Mouse (Mus musculus) midbrain, embryonic 15.5 days (tissue): ENCODE results near the gene Sod3. TPM values are rescaled to one million over a fixed set of nuclear protein-coding genes. Genes with fewer than 3 reads are reported as not detected.

ENCODE experiments used
- ATAC-seq: fragments of 200-750 bp; cut with Nextera tagmentation; replicated peaks from 2 replicates; pipeline ENCODE4 v1.8.0; 2017; ENCODE audit warnings: moderate TSS enrichment
- H3K27ac ChIP-seq: fragments of 300-500 bp; sonication (generic); 2 replicates; pipeline ENCODE4 v1.5.1; 2015; ENCODE audit warnings: mild to moderate bottlenecking, inconsistent platforms
- H3K27me3 ChIP-seq: fragments of 300-500 bp; sonication (generic); replicated peaks from 2 replicates; pipeline ENCODE4 v1.6.1; 2015; ENCODE audit warnings: inconsistent platforms
- H3K36me3 ChIP-seq: fragments of 300-500 bp; sonication (generic); replicated peaks from 2 replicates; pipeline ENCODE4 v1.6.1; 2015; ENCODE audit warnings: inconsistent platforms
- H3K4me1 ChIP-seq: fragments of 300-500 bp; sonication (generic); 2 replicates; pipeline ENCODE4 v1.6.1; 2015; ENCODE audit warnings: inconsistent platforms
- H3K4me2 ChIP-seq: fragments of 300-500 bp; sonication (generic); 2 replicates; pipeline ENCODE4 v1.6.1; 2015; ENCODE audit warnings: inconsistent platforms, mild to moderate bottlenecking, moderate library complexity
- H3K4me3 ChIP-seq: fragments of 300-500 bp; sonication (generic); 2 replicates; pipeline ENCODE4 v1.5.1; 2015; ENCODE audit warnings: mild to moderate bottlenecking, inconsistent platforms
- H3K9ac ChIP-seq: fragments of 300-500 bp; sonication (generic); 2 replicates; pipeline ENCODE4 v1.6.1; 2015; ENCODE audit warnings: mild to moderate bottlenecking, inconsistent platforms
- H3K9me3 ChIP-seq: fragments of 300-500 bp; sonication (generic); 2 replicates; pipeline ENCODE4 v1.6.1; 2016; ENCODE audit warnings: inconsistent platforms
- WGBS: fragments of 180-500 bp; shearing (Covaris S2); methylation state at CpG from one replicate; pipeline ENCODE4 v1.1.7; 2015; ENCODE audit warnings: mixed read lengths; 5-methylcytosine and 5-hydroxymethylcytosine counted together
- polyA plus RNA-seq: library from polyadenylated mRNA; unstranded; fragments of >200 nt; fragmentation: Nextera tagmentation; extraction: Ambion mirVana; gene quantifications from 2 replicates; pipeline ENCODE4 v1.2.1, GENCODE M21; 2015

Sod3 gene
- polyA plus RNA-seq, 1 experiment from 2014 or later: 2.1 TPM

GRCm38 (mm10) chr5:52386016-52386415 is 22.4 kb downstream of the Sod3 start:
- no peaks in the 10 kb centered on the region for H3K9me3 ChIP-seq
- H3K4me2 ChIP-seq: no peak overlapping the region
- H3K4me1 ChIP-seq: no peaks in the 10 kb centered on the region
- no peak overlapping the region for H3K9ac ChIP-seq
- H3K27me3 ChIP-seq: no peaks in the 10 kb centered on the region
- ATAC-seq: no peak
- H3K27ac ChIP-seq: no peak overlapping the region
- WGBS: 81% methylated on average over 2 of the region's 2 CpGs
- H3K4me3 ChIP-seq: no peak overlapping the region
- H3K36me3 ChIP-seq: 0 out of 2 replicates have a peak, but pooled peaks cover 7% of the 10 kb centered on the region

GRCm38 (mm10) chr5:52388092-52388749 is 24.6 kb downstream of the Sod3 start:
- Histone ChIP-seq H3K4me1 (no peaks in the 10 kb centered on the region), H3K27ac (no peak overlapping the region), H3K4me2 (no peak overlapping the region), H3K9me3 (no peaks in the 10 kb centered on the region), H3K9ac (no peak overlapping the region), H3K27me3 (no peaks in the 10 kb centered on the region), H3K36me3 (0 out of 2 replicates have a peak, but pooled peaks cover 7% of the 10 kb centered on the region), H3K4me3 (no peak overlapping the region)
- 63% methylated on average over 7 of the region's 7 CpGs for whole genome bisulfite sequencing
- ATAC-seq: no peak

- Histone ChIP-seq H3K27ac (no peak overlapping the region), H3K4me2 (no peak overlapping the region), H3K27me3 (no peaks in the 10 kb centered on the region), H3K36me3 (0 out of 2 replicates have a peak, but pooled peaks cover 7% of the 10 kb centered on the region), H3K4me1 (no peaks in the 10 kb centered on the region), H3K9me3 (no peaks in the 10 kb centered on the region), H3K4me3 (no peak overlapping the region), H3K9ac (no peak overlapping the region)
- ATAC-seq: no peak
- 94% methylated on average over 6 of the region's 6 CpGs for WGBS
These were observed 26.8 kb downstream of the Sod3 start for GRCm38 (mm10) chr5:52390381-52390780.

GRCm38 (mm10) chr5:52391471-52391870 is 27.9 kb downstream of the Sod3 start:
- H3K36me3 ChIP-seq: 0 out of 2 replicates have a peak, but pooled peaks cover 7% of the 10 kb centered on the region
- no peak overlapping the region for H3K4me3 ChIP-seq
- no peak overlapping the region for H3K4me2 ChIP-seq
- H3K27me3 ChIP-seq: no peaks in the 10 kb centered on the region
- no peak overlapping the region for H3K27ac ChIP-seq
- H3K4me1 ChIP-seq: no peaks in the 10 kb centered on the region
- WGBS: 69% methylated on average over 16 of the region's 16 CpGs
- no peak for ATAC-seq
- no peak overlapping the region for H3K9ac ChIP-seq
- H3K9me3 ChIP-seq: no peaks in the 10 kb centered on the region

DNA sequence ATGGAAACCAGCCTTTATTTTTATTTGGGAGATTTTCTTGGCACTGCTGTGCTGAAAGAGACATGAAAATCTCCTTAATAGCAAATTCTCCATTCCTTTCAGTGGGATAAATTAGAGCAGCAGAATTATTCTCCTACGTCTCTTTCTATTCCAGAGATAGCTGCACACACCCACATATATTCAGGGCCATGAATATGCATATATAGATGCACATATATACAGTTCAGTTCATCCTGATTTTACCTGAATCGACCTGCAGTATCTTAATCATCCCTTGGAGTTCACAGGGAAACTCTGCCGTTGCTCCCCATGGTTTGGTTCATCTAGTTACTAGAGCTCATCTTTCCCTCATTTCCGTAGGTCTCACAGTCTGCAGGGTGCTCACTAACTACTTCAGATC is 30.2 kb downstream of the Sod3 start:
- no peaks in the 10 kb centered on the region for H3K4me1 ChIP-seq
- WGBS: 86% methylated on average over 4 of the region's 4 CpGs
- H3K4me3 ChIP-seq: no peak overlapping the region
- no peak overlapping the region for H3K27ac ChIP-seq
- 0 out of 2 replicates have a peak, but pooled peaks cover 7% of the 10 kb centered on the region for H3K36me3 ChIP-seq
- no peaks in the 10 kb centered on the region for H3K27me3 ChIP-seq
- H3K9me3 ChIP-seq: no peaks in the 10 kb centered on the region
- H3K4me2 ChIP-seq: no peak overlapping the region
- no peak for ATAC-seq
- no peak overlapping the region for H3K9ac ChIP-seq

DNA sequence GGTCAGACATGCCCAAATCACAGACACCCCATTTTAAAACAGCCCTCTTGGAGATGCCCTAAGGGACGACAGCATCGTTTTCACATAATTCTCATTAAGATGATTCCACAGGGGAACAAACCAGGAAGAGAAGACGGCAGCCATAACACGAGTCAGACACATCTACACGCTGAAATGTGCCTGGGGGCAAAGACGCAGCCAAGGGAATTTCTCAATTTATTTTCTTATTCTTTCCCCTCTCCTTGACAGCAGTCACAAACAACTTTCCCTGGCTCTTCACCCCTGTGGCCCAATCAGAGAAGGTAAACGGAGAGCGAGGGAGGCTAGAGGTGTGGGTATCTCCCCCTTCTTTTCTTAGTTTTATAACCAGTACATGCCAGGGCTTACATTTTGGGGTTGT is 40.8 kb downstream of the Sod3 start:
- H3K27ac ChIP-seq: no peak overlapping the region
- H3K9me3 ChIP-seq: no peaks in the 10 kb centered on the region
- 0 out of 2 replicates have a peak, but pooled peaks have one; percentile 25 for ATAC-seq
- WGBS: 61% methylated on average over 8 of the region's 8 CpGs
- H3K4me3 ChIP-seq: no peak overlapping the region
- no peaks in the 10 kb centered on the region for H3K27me3 ChIP-seq
- H3K4me2 ChIP-seq: no peak overlapping the region
- H3K4me1 ChIP-seq: no peaks in the 10 kb centered on the region
- H3K36me3 ChIP-seq: no peaks in the 10 kb centered on the region
- H3K9ac ChIP-seq: no peak overlapping the region

GRCm38 (mm10) chr5:52408668-52409315 is 45.2 kb downstream of the Sod3 start:
- Histone ChIP-seq H3K27ac (no peak overlapping the region), H3K4me3 (no peak overlapping the region), H3K9me3 (no peaks in the 10 kb centered on the region), H3K9ac (no peak overlapping the region), H3K4me2 (no peak overlapping the region), H3K4me1 (no peaks in the 10 kb centered on the region), H3K27me3 (no peaks in the 10 kb centered on the region), H3K36me3 (no peaks in the 10 kb centered on the region)
- WGBS: 73% methylated on average over 7 of the region's 7 CpGs
- ATAC-seq: no peak

DNA sequence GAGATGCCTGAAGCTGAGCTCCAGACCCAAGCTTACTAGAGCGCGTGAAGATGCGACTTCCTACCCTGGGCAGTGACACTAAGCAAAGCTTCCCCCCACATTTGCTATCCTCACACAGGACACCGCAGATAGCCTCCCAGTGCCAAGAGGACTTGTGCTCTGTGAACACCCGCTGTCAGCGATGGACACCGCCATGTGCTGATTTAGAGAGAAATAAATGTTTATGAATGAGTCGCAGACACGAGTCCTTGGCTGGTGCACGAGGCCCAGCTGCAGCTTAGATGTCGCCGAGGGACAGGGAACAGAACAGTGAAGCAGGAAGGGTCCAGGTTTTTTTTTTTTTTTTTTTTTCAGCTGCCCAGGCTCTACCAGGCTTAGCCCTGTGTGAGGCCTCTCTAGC is 46.6 kb downstream of the Sod3 start:
- Histone ChIP-seq H3K27ac (no peak overlapping the region), H3K36me3 (no peaks in the 10 kb centered on the region), H3K9ac (no peak overlapping the region), H3K4me2 (no peak overlapping the region), H3K27me3 (no peaks in the 10 kb centered on the region), H3K4me3 (no peak overlapping the region), H3K9me3 (no peaks in the 10 kb centered on the region), H3K4me1 (no peaks in the 10 kb centered on the region)
- 74% methylated on average over 12 of the region's 12 CpGs for WGBS
- 0 out of 2 replicates have a peak, but pooled peaks have one; percentile 41 for ATAC-seq

- H3K9ac ChIP-seq: no peak overlapping the region
- WGBS: 61% methylated on average over 3 of the region's 3 CpGs
- H3K27me3 ChIP-seq: no peaks in the 10 kb centered on the region
- no peak overlapping the region for H3K27ac ChIP-seq
- H3K9me3 ChIP-seq: no peaks in the 10 kb centered on the region
- no peaks in the 10 kb centered on the region for H3K36me3 ChIP-seq
- ATAC-seq: no peak
- no peaks in the 10 kb centered on the region for H3K4me1 ChIP-seq
- H3K4me2 ChIP-seq: no peak overlapping the region
- H3K4me3 ChIP-seq: no peak overlapping the region
These were observed 48.0 kb downstream of the Sod3 start for GRCm38 (mm10) chr5:52411567-52411966.

GRCm38 (mm10) chr5:52415193-52415592 is 51.6 kb downstream of the Sod3 start:
- 41% methylated on average over 1 of the region's 1 CpGs for WGBS
- H3K4me2 ChIP-seq: no peak overlapping the region
- no peak overlapping the region for H3K27ac ChIP-seq
- H3K4me3 ChIP-seq: no peak overlapping the region
- H3K9ac ChIP-seq: no peak overlapping the region
- no peak for ATAC-seq
- H3K4me1 ChIP-seq: no peaks in the 10 kb centered on the region
- H3K9me3 ChIP-seq: no peaks in the 10 kb centered on the region
- H3K36me3 ChIP-seq: no peaks in the 10 kb centered on the region
- H3K27me3 ChIP-seq: no peaks in the 10 kb centered on the region

DNA sequence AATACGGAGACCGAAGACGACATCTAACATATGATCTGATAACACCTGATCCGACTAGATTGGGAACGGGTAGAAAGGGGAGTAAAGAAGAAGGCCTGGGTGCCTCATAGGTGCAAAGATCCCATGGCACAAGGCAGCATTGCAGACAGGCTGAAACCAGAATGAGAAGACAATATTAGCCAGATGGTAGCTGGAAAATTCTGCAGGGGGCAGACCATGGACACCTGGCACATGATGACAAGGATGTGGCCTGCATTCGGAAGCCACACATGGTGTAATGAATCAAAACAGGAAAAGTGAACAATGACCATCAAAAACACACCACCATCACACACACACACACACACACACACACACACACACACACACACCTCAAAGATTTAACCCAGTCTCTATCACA is 52.3 kb downstream of the Sod3 start:
- H3K27ac ChIP-seq: no peak overlapping the region
- no peak overlapping the region for H3K4me3 ChIP-seq
- H3K4me1 ChIP-seq: no peaks in the 10 kb centered on the region
- WGBS: 88% methylated on average over 6 of the region's 6 CpGs
- no peak for ATAC-seq
- no peaks in the 10 kb centered on the region for H3K27me3 ChIP-seq
- H3K9ac ChIP-seq: no peak overlapping the region
- no peaks in the 10 kb centered on the region for H3K9me3 ChIP-seq
- H3K4me2 ChIP-seq: no peak overlapping the region
- H3K36me3 ChIP-seq: no peaks in the 10 kb centered on the region

- Histone ChIP-seq H3K36me3 (no peaks in the 10 kb centered on the region), H3K9ac (no peak overlapping the region), H3K4me1 (no peaks in the 10 kb centered on the region), H3K27me3 (no peaks in the 10 kb centered on the region), H3K4me3 (no peak overlapping the region), H3K27ac (no peak overlapping the region), H3K4me2 (no peak overlapping the region), H3K9me3 (no peaks in the 10 kb centered on the region)
- 70% methylated on average over 2 of the region's 2 CpGs for WGBS
- no peak for ATAC-seq
These were observed 52.9 kb downstream of the Sod3 start for GRCm38 (mm10) chr5:52416485-52416884.
